Mouse (Mus musculus): ENCODE data around the gene Mab21l3.

The Mab21l3 gene

DNA sequence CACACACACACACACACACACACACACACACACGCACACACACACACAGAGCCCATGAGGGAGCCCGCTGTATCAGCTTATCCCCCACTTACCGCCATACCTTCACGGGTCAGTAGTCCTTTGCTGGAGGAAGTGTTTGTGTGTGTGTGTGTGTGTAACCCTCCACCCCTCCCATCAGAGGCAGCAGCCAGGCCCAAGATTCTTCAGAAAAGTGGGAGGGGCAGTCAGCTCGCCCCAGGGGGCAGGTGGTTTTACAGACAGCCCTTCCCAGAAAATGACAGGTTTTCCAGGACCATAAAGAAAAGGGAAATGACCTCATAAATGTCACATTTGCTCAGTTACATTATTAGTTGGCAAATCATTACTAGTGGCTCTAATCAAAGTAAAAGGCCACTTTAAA is at the start of gene Mab21l3:
Gene Mab21l3, minus strand, starts transcription at position 144 of the 400 bp plus-strand sequence.
- DNase-seq = no peak

DNA sequence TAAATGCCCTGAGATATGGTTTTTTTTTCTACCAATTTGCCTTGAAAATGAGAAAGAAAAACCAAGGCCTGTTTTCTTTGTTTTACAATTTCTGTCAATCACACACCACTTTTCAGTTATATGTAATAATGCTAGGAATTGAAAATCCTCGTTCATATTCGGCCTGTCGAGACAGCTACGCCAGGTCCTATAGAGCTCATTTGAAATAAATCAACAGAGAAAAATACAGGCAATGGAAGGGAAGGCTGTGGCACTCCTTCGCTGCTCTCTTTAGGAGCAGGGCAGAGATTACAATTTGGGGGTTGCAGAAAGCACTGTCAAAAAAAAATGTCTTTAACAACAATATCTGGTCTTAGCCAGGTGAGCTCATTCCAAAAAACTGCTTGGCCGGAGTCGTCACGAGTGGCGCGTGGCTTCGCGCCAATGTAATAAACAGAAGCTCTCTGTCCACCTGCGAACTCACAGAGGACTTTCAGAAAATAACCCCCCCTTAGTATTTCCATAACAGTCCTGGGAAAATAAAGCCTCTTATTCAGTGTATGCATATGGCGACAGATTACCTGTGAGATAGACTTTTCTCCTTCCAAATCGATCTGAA is 48.7 kb upstream of the Mab21l3 start:
- DNase-seq = no peak

DNA sequence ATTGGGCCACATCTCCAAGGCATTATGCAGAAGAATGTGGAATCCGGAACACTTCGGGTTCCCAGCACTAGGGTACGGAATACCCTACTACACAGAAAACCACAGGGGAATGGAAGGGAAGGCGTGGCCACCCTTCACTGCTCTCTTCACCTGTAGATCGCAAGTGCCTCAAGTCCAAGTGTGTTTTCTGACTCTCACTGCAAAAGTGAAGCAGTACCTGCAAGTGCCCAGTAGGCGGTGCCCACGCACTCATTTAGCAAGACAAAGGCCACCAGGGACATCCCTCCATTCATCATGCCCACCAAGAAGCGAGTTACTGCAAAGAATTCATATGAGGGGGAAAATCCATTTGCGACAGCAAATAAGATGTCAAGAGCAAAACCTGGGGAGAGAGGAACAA is 48.1 kb upstream of the Mab21l3 start:
- DNase-seq = peak; percentile 27 to 49

DNA sequence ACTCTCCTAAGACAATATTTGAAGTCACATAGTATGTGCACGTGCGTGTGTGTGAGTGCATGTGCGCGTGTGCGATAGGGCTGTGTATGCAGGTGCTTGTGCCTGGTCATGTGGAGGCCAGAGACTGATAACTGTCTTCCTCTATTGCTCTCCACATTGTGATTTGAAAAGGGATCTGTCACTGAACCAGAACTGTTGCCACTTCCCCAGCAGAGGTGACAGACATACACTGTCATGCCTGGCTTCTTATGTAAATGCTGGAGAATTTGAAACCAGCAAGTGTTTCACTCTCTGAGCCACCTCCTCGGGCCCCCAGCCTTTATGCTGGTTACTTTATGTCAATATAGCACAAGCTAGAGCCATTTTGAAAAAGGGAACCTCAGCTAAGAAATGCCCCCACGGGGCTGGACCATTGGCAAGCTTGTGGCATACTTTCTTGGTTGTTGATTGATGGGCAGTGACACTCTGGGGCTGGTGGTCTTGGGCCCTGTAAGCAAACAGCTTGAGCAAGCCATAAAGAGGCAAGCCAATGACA is 46.7 kb upstream of the Mab21l3 start:
- DNase-seq = no peak

DNA sequence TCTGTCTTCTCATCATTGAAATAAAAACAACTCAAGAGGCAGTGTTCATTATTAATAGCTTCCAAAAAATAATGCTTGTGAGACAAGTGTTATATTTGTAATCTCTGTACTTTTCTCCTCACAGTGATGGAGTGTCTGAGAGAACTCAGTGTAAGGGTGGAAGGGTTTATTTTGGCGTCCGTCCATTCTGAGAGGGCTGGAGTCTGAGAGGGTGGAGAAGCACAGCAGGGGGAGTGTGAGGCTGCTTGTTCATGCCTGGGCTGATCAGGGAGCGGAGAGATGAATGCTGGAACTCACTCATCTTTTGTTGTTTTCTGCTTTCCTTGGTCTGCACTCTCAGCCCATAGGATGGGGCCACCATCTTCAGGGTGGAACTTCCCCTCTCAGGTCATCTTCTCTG is 36.8 kb upstream of the Mab21l3 start:
- DNase-seq = no peak

DNA sequence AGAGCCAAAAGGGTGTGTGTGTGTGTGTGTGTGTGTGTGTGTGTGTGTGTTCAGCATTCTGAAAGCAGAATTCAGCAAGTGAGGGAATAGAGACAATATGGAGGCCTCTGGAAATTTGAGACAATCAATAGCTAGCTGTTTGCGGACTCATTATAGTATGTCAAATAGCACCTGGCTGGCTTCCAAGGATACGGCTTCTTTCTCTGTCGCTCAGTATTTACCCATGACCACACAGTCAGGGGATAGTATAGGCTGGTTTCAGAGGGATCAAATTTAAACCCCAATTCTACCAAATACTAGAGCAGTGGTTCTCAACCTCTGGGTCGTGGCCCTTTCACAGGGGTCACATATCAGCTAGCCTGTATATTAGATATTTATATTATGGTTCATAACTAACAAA is 36.3 kb upstream of the Mab21l3 start:
- DNase-seq = no peak

DNA sequence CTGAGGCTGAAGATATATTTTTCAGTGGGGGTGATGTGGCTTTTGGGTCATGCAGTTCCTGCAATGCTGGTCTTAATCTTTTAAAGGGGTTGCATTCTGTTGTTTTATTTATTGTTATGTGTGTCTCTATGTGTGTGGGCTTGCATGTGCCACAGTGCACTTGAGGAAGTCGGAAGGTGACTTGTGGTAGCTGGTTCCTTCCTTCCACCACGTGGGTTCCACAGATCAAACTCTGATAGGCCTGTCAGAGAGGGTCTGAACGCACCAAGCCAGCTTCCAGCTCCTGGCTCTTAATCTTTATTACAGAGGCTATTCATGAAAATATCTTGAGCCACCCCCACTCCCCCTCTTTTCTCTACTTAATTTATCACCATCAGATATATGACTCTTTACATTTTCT is 35.1 kb upstream of the Mab21l3 start:
- no peak for DNase-seq

DNA sequence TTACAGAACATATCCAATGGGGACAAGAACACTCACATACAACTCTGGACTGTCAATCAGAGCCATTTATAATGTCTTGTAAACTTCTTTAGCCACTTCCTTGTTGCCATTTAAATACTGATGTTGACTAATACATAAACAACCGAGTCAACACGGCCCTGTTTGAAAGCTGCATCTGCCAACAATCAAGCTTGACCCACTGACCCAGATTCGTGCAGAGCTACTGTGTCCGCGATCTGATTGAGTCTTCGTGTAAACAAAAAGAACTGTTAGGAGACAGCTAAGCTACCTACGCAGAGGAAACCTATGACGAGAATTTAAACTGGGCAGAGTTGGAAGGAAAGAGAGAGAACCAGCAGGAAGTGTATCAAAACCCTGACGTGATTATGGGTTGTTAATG is 33.0 kb upstream of the Mab21l3 start:
- DNase-seq = no peak

DNA sequence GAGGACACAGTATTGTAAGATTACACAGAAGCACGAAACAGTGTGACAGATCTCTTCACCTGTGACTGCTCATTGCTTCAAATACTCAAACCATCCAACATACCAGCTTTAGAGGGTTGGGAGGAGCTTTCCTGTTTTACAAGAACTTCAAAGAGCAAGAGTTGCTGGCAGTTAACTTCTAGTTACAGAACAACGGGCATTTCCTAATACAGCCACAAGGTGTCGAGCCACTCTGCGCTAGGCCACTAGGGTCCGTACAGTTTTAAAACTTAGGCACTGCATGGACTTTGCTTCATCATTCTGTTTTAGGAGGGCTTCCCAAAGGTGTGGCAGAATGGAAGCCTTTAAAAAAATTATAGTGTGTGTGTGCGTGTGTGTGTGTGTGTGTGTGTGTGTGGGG is 32.1 kb upstream of the Mab21l3 start:
- no peak for DNase-seq

DNA sequence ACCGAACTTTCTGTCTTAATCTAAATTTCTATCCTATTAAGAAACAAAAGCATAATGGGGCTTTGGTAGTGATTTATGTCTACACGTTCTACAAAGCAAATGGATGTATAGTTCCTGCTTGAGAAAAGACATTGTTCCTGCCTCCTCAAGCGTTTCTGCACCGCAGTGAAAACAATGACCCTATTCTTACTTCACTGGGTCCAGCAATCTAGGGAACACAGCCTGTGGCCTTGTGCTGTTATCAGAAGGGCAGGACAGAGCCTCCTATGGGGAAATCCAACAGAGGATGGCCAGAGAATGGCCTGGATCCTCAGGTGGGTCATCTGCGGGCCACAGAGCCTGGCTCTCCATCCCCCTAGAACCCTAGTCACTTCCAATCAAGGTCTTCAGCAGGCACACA is 29.4 kb upstream of the Mab21l3 start:
- no peak for DNase-seq

DNA sequence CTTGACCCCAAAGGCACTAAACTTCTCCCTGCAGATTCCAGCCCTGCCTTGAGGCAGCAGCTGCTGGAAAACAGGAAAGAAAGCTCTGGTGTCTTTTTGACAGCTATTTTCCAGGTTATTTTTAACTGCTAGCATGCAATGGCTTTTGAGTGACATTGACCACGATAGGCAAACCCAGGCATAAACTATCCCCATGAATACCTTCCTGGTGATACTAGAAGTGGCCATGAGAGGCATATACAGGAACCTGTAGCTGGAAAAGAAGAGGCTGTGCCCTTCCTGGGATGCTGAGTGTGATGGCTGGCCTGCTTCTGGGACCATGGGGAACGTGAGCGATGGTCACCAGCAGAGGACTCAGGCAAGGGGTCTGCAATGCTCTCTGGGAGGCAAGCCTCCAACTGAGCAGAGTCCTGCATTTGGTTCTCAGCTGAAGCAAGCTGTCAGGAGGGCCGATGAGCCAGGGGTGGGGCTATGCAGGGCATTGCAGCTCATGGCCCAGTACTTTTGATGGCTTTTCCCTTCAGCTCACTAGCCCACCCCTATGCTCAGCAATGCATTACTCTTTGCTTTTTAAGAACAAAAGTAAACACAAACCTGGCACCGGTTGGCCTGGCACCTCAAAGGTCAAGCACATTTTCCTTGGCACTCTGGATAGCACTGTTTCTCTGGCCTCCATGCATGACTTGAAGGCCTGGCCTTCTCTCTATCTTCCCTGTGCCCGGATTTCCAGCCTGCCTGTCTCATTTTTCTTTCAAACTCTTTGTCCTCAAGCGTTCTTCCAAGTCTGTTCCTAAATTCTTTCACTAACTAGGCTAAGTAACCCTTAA is 27.9 kb upstream of the Mab21l3 start:
- no peak for DNase-seq

DNA sequence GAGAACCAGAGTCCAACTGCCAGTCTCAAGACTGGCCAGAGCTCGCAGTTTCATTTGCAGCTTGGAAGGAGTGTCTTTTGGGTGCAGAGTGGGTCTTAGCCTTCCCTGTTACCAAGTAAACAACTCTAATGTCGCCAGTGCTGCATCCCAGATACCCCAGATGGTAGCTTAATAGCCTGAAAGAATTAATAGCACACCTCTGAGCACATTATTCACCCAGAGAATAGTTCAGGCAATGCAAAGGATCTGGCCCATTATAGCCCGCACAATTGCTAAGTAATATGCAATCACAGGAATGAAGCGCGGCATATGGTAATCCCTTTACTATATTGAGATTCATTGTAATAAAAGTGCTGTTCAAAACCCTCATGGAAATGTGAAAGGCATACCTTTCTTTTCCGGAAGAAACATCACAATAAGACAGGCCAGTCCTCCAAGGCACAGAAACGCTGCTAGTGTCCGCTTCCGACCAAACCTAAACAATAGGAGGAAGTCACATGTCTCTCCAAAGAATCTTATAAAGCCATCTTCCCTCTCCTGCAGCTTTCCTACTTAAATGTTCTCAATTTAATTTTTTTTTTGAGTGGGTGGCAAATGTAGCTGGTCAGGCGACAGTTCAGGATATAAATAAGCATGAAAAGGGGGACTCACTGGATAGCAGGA is 26.6 kb upstream of the Mab21l3 start:
- no peak for DNase-seq

DNA sequence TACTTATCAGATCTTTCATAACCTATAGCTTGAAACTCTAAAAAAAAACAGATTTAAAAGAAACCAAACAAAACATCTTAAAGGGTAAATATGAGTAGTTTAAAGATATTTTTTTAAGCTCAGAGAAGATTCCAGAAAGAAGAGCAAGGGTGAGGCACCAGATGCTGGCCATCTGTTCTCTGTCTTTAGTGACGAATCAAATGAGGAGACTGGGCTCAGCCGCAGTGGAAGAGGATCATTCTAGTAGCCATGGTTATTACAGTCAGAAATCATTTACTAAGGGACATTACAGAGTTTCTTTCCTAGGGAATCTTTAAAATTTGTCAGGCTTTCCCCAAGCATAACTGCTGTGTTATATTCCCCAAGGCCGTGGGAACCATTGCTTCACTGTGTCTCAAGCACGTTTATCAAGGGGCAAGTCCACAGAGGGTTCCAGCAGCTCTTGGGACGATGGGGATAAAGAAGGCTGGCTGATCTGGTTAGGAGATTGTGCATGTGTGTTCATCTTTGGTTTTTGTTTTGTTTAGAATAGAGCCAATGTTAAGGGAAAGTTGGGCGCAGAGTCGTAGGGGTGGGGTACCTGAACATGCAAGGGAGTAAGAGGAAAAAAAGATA is 24.4 kb upstream of the Mab21l3 start:
- no peak for DNase-seq

DNA sequence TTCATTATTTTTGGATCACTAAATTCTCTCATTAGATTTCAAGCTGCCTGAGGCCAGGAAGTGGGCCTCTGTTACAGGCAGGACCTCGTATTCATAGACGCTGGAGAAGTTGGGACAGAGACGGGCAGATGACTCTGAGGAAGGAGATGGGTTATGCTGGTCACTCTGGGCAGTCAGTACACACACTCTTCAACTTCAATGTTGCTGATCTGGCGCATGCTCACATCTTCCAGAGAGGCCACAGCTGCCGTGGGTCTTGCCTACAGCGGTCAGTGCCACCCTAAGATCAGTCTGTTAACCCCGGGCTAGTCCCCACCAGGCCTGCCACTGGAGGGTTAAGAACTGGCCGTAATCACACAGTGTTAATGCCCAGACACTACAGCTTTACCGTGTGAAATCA is 23.2 kb upstream of the Mab21l3 start:
- no peak for DNase-seq

DNA sequence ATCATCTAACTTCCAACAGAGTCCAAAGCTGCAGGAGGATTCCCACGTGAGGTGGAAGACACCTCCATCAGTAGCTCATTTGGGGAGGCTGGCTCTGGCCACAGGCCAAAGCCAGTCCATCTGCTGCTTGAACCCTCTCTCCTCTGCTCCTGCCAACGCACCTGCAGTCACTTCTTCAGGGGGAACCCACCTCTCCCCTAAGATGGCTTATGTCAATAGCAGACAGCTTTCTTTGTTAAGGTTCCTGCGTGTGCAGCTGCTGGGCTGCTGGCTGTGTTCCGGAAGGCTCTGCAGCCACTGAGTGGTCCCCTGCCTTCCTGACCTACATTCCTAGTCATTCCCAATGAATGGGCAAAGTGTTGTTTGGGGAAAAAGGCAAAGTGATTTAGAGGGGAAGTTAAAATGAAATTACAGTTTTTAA is 18.3 kb upstream of the Mab21l3 start:
- no peak for DNase-seq

DNA sequence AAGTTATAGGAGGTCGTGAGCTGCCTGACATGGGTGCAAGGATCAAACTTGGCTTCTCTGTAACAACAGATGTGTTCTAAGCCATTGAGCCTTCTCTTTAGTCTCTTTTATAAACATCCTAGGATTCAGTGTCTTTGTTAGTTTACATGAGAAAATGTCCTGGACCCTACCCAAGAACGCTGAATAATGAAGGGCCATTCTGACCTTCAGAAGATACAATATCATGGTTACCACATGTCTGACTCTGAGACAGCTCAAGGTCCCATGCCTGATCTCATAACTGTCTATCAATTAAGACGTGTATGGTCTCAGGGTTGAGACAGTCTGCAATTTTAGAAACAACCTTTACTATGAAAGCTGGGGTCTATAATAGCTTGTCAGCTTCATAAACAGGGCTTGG is 13.1 kb upstream of the Mab21l3 start:
- DNase-seq = no peak

DNA sequence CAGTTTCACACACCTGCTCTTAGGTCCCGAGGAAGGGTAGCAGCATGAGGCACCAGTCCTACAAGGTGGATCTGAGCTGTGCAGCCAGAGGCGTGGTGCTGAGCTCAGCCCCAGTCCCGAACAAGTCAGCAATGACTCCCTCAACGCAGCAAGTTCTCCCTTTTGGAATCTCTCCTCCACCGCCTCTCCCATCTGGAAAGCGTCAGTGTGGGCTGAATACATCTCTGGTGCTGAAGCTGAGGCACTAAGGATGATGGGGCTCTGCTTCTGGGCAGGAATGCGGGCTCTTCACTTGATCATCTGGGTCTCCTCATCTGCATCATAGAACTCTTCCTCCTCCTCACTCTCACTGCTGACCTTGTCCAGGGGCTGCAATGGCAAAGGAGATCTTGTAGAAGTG is 11.4 kb upstream of the Mab21l3 start:
- DNase-seq = no peak

DNA sequence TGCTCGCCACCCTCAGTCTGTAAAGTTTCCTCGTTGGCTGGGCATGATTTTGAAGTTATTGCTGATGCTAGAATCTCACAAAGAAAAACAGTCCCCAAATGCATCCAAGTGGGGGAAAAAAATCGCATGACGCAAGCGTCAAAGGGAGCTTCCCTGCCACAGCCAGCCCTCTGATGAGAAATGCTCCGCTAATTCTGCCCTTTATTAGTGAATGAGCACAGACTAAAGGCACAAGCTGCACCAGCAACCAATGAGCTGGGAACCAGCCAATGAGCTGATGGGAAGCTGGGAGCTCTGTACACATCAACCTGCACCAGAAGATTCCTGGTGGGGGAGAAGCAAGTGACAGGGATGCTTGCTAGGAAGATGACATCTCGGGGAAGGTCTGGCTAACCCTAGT is 11.0 kb upstream of the Mab21l3 start:
- DNase-seq = no peak

DNA sequence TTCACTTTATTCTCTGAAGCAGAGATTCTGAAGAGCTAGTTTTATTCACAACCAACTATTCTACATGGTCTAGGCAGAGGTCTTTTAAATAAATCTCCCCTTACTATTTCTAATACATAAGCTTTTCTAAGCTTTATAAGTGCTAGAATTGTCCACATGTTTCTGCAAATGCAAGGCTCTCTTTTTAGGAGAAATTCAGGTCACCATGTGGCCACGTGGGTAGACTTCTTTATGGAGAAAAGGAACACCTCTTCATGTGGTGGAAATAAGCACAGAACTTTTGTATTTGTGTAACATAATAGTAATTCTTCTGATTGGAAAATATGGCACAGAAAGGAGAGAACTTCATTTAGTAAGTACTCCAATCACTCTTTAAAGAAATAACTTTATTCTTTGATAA is 5.3 kb upstream of the Mab21l3 start:
- DNase-seq = no peak

DNA sequence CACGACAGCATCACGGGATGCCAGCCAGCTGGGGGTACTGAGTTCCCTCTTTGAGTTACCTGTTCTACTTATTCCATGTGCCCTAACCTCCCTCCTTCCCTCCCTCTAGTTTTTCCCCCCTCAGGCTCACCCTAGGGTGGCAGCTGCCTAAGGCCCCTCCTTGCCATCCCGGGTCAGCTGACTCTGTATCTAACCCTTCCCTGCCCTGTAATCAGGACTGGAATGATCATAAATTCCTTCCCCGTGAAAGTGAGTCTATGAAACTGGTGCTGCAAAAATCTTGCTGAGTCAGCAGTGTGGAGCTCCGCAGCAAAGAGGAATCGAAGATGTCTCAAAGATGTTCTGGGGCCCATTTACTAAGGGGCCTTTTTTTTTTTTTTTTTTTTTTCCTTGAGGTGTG is 2.6 kb upstream of the Mab21l3 start:
- DNase-seq = no peak

DNA sequence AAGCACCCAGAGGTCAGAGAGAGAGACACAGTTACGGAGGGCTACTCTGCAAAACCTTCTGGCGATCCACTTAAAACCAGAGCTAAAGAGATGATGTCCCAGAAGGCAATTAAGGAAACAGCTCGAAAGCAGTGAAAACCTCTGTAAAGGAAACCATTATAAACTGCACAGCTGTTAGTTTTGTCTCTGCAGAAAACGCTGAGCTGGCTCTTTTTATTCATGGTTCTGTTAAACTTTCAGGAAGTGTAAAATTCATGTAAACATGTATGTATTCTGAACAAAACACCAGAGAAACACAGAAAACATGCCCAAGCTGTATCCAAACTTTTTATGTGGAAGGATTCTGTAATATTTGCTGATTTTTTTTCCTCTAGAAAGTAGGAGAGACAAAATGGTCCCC is 2.7 kb downstream of the Mab21l3 start:
- no peak for DNase-seq

DNA sequence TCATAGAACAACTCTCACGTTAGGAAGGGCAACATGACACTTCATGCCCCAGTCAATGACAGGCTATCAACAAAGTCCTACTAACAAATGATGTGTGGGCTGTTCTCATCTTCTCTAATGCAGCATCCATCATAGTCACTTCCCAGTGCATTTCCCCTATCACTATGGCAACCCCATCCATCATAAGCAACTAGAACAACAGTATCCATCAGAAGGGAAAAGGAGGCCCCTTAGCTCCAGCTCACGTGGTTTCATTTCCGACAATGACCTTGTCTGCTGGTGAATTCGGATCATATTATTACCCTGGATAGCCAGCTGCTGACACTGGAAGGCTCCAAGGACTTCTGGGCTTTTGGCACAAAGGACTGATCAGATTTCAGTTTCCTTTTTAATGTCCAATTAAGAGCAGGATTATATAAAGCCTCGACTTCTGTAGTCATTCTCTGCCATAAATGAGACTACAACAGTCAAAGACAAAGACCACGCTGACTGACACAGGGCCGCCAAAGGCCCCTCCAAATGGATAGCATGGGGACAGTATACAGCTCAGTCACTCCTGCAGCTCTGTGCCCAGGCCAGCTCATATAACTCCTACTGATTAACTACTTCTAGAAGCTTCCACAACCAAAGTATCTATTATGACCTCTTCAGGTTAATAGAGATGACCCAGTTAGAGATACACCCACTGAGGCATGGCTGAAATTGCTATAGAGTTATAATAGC is 6.2 kb downstream of the Mab21l3 start:
- no peak for DNase-seq

DNA sequence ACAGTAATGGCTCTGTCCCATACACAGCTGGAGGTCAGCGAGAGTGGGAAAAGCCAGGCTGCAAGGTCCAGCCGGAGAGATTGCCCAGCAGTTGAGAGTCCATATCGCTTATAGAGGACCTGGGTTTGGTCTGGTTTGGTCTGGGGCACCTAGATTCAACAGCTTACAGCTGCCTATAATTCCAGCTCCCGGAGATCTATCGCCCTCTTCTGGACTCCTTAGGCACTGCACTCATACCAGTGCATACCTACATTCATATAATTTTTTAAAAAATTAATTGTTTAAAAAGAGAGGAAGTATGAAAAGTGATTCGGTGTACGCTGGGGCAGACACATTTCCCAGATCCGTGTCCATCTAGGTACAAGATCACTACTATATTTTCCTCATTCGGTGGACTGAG is 9.4 kb downstream of the Mab21l3 start:
- no peak for DNase-seq

All from spleen, adult 18-20 months (tissue).